Mouse (Mus musculus): Measurements from ENCODE around the gene Slc4a11. TPM values are rescaled to one million over a fixed set of nuclear protein-coding genes. Genes with fewer than 3 reads are reported as not detected.
"Not testable (repeated sequence)": the region's sequence is repeated elsewhere in the genome, so short reads cannot be mapped to it uniquely, and the experiment has no call there.

The Slc4a11 gene
- total RNA-seq, 2 experiments from 2014 or later: 1.2 to 1.6 TPM

DNA sequence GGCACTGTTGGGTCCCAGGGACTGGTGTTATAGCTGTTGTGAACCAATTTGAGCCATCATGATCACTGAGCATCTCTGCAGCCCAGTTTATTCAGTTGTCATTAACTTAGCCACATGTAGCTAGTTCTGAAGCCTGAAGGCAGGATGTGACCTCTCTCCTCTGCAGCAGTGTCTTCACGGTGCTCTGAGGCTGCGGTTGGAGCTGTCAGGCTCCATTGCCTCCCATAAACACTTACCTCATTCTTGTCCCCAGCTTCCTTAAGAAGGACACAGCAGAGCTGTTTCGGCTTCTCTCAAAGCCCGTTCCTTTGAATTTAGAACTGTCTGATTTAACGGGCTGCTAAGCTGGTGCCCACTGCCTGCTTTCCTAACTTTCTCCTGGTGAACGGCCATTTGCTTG lies 17.4 kb downstream of the Slc4a11 start:
- DNase-seq: no peak

- no peak for DNase-seq
Measured at GRCm38 (mm10) chr2:130679154-130679553, 18.2 kb downstream of the Slc4a11 start.

- peak; percentile 47 for DNase-seq
Measured at GRCm38 (mm10) chr2:130677211-130677610, 20.1 kb downstream of the Slc4a11 start.

GRCm38 (mm10) chr2:130667559-130667958 lies 29.8 kb downstream of the Slc4a11 start, which contains the start of gene Itpa:
TSS of gene Itpa (plus strand) at chr2:130667610.
- DNase-seq: peak; percentile 90

- peak; percentile 94 for DNase-seq
Measured at GRCm38 (mm10) chr2:130664102-130664701, 33.1 kb downstream of the Slc4a11 start, which contains the start of gene Ddrgk1. TSS of gene Ddrgk1 (minus strand) at chr2:130664659.

DNA sequence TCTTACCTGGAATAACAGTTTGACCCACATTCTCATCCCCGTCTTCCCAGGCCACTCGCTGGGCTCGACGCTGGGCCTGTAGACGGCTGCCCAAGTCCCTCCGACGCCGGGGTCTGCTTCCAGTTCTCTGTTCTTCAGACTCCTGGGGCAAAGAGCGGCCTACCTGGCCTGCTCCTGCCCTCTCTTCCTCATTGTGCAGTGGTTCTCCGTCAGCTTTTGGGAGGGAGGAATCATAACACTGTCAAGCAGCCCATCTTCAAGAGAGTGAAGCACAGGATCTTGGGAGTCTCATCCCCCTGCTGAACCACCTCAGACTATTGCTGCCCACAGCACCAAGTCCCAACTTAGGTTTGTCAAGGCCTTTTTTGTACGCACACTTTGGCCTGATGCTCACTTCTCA lies 34.0 kb downstream of the Slc4a11 start:
- no peak for DNase-seq

- no peak for DNase-seq
Measured at GRCm38 (mm10) chr2:130658530-130658929, 38.8 kb downstream of the Slc4a11 start.

- no peak for DNase-seq
Measured at GRCm38 (mm10) chr2:130657541-130657940, 39.8 kb downstream of the Slc4a11 start.

- no peak for DNase-seq
Measured at GRCm38 (mm10) chr2:130656536-130656935, 40.8 kb downstream of the Slc4a11 start.

DNA sequence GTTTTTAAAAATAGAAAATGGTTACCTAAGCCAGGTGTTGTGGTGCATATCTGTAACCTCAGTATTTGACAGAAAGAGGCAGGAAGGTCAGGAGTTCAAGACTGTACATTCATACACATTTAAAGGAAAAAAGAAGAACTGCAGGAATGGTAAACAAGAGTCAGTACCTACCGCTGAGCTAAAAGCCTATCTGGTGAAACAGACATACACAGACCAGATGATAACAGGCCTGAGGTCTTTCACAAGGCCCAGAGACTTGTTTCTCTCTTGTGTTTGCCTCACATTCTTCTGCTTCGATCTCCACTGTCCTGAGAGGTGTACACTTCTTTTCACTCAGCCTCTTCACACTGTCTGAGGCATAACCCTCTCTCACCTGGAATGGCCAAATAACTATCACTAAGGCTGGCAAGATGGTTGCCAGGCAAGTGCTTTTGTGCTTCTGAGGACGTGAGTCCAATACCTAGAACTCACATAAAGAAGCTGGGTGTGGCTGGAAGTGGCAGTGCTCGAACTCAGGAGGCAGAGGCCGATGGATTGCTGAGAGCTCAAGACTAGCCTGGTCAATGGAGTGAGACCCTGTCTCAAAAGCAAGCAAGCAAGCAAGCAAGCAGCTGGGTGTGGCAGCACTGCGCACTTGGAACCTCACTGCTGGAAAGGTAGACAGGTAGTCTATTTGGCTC lies 41.5 kb downstream of the Slc4a11 start:
- no peak for DNase-seq

- no peak for DNase-seq
Measured at GRCm38 (mm10) chr2:130653760-130654159, 43.6 kb downstream of the Slc4a11 start.

- DNase-seq: no peak
Measured at GRCm38 (mm10) chr2:130653303-130653702, 44.0 kb downstream of the Slc4a11 start.

GRCm38 (mm10) chr2:130649028-130649427 lies 48.3 kb downstream of the Slc4a11 start:
- DNase-seq: not testable (repeated sequence)

GRCm38 (mm10) chr2:130645198-130645597 lies 52.1 kb downstream of the Slc4a11 start:
- DNase-seq: no peak

GRCm38 (mm10) chr2:130642684-130643369 lies 54.5 kb downstream of the Slc4a11 start, which contains the start of gene Lzts3:
TSS of gene Lzts3 (minus strand) at chr2:130642803.
- peak; percentile 99 for DNase-seq

DNA sequence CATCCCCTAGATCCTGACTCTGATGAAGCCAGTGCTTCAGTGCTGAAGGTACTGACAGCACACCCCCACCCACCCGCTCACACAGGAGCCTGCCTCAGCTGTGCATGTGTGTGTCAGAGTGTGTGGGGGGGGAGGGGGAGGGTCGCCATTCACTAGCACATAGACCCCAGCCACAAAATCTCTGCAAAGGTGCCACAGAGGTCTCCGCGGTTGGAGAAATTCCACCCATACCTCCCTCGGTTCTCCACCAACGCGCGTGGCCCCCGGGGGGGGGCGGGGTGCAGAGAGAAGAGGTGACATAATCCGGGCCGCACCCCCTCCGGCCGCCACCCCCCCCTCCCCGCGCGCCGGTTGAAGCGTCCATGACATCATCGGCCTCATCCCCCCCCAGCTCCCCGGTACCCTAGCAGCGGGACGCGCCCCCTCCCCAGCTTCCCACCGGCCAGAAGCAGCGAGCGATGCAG lies 55.1 kb downstream of the Slc4a11 start:
- DNase-seq: no peak

GRCm38 (mm10) chr2:130641351-130642025 lies 55.8 kb downstream of the Slc4a11 start:
- DNase-seq: no peak

DNA sequence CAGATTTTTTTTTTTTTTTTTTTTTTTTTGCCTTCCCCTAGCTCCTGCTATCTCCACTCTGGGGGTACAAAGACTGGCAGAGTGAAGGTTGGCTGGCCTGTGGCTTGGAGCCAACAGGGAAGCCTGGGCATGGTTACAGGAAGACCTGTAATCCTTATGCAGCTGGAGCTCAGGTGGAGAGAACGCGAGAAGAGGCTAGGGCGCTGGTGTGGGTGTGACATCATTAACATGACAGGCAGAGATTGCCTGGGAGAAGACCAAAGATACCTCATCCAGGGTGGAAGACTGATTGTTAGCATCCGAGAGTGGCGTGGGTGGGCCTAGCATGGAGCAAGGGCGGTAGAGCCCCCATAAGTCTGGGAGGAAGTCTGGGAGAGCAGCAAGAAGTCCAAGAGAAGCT lies 58.0 kb downstream of the Slc4a11 start:
- no peak for DNase-seq

GRCm38 (mm10) chr2:130638101-130638611 lies 59.2 kb downstream of the Slc4a11 start:
- peak; percentile 39 for DNase-seq

GRCm38 (mm10) chr2:130635847-130636246 lies 61.5 kb downstream of the Slc4a11 start:
- DNase-seq: no peak

DNA sequence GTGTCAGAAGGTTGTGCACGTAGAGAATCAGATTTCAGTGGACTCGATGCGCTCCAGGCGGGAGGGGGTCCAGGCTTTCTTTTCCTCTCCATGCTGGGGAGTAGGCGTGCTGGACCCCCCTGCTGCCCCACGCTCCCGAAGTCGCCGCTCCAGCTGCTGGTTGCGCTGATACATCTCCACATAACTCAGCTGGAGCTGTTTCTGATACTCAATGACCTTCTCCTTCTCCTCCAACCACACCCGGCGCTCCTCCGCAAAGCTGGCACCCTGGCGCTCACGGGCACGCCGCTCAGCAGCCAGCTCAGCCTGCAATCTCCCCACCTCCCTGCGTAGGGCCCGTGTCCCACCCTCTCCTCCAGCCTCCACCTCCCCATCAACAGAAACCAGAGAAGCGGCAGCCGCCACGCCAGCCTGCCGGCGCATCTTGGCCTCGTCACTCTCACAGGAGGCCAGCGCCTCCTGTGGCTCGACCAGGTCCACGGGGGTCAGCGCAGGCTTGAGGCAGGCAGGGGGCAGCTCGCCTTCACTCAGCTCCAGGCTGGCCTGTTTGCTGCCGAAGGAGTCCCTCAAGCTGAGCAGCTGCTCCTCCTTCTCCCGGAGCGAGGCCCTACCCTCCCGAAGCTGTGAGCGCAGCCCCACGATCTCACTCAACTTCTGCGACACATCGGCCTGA lies 62.4 kb downstream of the Slc4a11 start:
- DNase-seq: peak; percentile 40
